Mouse (Mus musculus) cerebellum, postnatal 25 days (tissue): Measurements from ENCODE around the gene Tut1.
"Not testable (repeated sequence)": the region's sequence is repeated elsewhere in the genome, so short reads cannot be mapped to it uniquely, and the experiment has no call there.

Experiments used
- DNase-seq, 2 experiments: peaks; one replicate each; pipeline ENCODE4 v3.0.0; 2021; ENCODE audit warnings: mixed read lengths in 2 of 2

Tut1 gene

DNA sequence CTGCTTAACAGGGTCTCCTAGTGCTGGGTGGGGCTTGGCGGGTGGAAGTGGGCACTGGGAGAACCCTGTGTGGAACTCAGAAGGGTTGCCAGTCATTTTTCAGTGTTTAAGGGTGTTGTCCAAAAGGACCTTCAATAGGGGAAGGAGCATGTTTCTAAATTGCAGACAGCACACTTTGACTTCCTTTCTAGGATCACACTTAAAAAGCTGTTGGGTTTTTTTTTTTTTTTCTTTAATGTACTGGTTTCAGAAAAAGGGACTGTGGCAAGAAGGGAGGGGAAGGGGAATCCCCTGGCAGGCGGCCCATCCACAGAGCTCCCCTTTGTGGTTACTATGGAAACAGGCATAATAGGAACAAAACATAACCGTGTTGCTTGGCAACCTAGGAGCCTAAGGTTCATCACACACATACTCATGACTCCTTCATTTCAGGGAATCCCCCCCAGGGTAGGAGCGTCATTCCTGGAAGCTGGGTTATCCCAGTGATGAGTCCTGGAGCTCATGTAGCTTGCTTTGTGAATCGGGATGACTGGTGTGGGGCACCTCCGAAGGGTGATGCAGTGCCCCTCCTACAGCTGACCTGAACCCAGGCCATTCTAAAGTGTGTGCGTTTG, 30.7 kb downstream of the Tut1 start:
- no peak for DNase-seq

DNA sequence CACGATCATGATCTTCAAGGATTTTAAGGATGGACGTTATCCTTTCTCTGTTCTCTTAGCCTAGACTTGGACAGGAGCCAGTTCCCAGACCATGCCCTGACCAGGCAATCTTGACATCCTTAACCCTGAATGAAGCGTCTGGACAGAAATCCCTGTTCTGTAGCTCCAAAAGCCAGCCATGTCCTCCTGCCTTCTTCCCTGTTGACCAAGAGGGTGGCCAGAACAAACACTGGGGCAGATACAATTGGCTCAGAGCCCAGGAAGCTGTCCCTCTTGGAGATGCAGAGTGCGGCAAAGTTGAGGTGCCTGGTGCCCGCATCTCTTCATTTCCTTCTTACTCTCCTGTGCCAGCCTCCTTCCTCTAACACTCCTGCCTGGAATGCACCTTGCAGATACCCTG, 32.2 kb downstream of the Tut1 start:
- no peak for DNase-seq

DNA sequence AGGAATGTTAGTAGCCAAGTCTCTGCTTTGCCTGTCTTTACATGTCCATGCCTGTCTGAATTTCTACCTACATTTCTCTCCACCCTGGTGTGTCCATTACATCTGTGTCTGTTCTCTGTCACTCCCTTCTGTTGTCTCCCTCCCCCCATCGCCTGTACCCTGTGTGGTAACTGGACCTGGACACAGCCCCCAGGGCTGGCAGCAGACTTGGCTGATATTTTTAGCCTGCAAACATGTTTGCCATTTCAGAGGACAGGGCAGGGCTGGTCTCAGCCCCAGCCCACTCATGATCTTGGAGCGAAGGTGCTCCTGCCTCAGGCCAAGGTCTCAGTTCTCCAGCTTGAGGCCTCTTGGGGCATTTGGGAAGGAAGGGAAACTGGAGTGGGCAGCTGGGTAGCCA, 34.2 kb downstream of the Tut1 start:
- DNase-seq = no peak

DNA sequence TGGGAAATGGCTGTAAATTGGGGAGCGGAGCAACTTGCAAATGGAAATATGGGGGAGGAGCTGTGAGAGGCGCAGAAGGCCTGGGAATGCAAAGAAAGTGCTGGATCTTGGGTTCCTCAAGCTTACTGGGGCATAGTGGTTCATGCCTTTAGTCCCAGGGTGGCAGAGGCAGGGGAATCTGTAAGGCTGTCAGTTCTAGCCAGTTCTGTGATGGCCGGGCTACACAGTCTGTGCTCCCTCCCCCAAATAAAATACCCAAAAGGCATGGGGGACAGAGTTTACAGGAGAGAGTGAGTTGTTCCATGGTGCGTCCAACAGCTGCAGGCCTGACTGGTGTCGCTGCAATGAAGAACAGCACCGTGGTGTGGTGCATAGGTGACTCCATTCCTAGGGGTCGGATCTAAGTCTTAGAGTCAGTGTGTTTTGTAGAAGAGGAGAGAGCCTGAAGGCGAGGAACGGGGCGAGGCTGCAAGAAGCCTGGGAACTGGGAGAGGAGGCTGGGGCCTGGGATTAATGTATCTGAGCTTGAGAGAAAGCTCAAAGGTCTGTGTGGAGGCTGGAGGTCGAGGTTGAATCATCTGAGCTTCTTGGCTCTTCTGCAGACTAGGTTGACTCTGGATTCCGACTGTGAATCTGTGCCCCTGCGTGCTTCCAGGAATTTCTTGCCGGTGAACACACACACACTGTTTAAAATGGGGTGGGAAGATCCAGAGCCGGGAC, 34.9 kb downstream of the Tut1 start:
- DNase-seq = no peak

DNA sequence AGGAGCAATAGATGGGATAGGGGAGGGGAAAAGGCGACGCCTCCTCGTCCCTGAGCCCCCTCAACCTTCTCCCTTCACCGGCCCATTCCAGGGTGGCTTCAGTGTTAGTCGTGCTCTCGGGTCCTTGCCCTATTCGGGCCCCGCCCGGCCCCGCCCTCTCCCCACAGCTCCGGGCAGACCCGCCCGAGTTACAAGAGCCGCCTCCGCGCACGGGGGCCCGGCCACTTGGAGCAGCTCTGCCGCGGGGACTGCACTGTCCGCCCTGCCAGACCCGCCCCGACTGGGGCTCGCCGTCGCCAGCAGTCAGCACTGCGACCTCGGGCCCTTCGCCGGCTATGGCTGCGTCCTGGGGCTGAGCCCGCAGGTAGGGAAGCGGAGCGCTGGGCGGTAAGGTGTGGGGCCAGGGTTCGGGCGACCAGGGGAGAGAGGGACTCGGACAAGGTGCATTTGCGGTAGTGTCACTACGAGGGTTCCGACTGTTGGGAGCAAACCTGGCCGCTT, 35.5 kb downstream of the Tut1 start, which contains the start of gene Ahnak:
Ahnak (plus strand) TSS at position 219 of the 501 bp plus-strand sequence.
- DNase-seq = peak; percentile 47 to 64

DNA sequence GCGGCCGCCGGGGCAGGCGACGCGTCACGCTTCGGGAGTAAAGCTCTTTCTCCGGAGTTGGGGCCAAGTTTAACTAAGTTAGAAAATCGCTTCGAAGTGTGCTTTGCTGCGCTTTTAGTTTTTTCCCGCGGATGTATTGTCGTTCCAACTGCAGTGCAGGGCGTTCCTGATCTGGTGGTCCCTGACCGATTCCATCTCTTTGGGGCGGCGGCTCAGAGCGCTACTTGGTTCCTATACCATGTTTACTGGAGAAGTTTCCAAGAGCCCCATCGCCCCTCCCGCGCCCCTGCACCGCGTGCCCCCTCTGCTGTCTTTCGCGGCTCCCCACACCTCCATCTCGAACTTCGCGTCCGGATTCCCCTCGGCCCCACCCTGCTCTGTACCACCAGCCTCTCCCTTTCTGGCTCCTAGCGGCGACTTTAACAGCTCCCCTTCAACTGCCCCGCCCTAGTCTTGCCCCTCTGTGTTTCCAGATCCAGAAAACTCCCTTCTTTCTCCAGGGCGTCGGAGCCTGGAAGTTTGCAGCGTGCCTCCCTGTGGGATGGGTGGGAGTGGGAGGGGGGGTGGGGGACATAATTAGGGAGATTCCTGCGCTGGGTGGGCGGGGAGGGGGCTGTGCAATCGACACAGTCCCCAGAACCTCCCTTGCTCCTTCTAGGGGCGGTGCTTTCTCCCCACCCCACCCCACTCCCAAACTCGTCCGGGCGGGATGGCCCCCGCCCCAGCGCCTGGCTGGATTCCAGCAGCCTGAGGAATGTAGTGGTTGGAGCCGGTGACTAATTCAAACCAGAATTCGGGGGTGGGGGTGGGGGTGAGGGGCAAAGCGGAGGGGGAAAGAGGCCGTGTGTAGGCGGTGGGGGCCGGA, 36.2 kb downstream of the Tut1 start:
- DNase-seq = peak in 1 of 2 experiments; percentile 51

DNA sequence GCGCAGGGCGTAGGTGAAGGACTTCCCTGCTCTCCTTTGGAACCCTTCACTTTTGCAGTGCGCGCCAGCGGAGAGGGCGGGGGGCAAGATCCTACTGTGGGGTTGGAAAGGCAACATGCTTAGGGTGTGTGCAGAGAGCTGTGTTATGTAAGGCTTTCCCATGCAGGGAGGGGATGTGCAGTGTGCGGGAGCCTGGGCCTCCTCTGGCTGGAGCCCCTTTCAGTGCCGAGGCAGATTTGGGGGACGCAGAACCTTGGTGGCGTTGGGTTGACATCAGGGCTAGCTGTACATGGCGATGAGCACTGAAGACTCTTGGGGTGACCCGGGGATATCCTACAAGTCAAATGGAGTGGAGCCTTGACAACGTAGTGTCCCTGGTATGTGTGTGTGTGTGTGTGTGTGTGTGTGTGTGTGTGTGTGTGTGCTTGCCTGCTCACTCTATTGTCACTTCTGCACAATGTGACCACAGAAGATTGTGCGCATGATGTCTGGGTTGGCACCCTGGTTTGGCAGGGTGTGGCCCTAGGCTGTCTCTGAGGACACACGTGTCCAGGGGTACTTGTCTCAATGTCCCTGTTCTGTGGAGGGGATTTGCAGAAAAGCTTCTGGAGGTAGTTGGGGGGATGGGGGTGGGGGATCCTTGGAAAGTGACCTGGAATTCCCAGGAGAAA, 36.9 kb downstream of the Tut1 start:
- DNase-seq = peak in 1 of 2 experiments; percentile 24

DNA sequence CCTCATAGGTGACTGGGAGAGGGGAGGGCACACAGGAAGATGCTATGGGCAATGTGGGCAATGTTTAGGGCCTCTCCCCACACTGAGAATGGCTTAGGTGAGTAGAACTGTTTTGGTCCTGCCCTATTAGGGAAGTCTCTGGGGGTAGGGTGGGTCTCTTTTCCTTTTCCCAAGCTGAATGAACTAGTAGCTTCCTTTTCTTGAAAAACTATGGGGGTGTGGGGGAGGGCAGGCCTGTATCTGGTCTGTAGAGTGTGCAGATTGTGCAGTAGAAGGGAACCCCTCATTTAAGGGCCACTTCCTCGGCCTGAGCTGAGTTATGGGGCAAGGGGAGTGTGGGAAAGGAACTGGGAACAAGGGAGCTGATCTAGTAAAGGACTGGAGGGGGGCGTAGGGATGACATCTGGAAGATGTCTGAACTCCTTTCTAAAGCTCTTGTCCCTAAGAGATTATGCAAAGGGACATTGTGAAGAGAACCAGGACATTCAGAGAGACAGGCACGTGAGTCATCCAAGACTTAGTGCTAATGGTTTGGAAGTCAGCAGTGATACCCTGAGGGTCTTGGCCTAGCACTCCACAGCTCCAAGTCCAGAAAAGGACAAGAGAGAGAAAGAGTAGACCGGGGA, 37.7 kb downstream of the Tut1 start:
- DNase-seq = no peak

DNA sequence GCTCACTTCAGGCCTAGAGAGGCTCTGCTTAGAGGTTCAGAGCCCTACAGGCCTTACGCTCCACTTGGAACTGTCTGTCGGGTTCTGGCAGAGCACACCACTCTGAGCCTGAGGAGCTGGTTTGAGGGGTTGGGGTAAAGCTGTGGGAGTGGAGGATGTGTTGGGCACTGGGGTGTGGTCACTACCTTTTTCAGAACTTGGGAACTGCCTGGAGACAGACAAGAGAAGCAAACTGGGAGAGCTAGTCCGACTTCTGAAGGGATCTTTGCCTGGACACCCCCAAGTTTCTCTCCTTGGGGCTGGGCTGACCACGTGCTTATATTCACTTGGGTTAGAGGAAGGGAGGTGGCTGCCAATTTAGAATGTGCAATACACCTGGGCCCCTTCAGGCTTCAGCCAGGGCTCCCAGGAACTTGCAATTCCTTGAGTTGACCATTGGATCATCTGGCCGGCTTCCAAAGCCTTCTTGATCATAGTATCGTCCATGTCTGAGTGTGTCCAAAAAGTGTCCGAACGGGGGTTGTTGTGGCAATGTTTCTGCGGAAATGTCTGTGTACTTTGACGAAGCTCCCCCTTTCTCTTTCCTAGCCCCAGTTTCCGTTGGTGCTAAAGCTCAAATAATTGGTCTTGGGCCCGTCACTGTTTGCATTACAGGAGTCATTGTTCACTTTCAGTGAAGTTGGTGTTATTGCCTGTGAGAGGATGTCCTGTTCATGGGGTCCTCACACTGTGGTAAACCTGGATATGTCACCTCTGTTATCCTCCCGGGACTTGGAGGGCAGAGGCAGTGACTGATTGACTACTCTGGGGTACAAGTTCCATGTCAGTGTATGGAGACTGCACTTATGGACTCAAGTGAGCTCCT, 38.5 kb downstream of the Tut1 start:
- DNase-seq = peak in 1 of 2 experiments; percentile 26

DNA sequence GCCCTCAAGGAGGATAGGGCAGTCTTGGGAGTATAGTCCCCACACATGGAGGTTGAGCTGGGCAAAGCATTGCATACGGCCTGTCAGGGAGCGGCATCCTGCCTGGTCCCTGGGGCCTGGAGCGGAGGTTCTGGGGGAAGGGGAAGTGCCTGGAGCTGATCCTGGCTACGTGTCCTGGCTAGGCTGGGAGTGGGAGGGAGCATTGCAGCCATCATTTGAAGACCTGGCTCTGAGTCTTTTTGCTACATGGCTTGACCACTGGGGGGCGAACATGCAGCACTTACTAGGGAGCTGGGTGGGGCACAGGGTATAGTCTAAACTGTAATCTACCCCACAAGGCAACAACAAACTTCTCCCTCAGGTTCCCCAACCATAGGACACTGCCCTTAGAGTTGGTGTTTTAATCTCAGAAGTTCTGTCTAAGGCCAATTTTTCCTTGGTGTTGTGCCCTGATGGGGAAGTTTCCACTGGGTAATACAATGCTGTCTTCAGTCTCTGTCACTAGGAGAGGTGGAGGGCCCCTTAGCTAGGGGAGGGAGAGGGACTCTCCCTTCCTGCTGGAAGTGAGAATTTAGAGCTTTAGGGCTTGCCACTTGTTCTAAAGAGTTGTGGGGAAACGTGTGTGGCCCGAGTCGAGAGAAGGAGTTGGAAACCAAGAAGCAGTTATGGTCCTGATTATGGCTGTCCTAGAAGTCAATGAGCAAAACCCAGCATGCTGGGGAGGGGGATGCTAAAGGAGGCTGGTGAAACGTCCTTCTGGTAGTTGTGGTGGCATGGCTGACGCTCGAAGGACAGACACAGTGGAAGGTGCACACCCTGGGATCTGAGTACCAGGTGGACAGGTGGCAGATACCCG, 39.4 kb downstream of the Tut1 start:
- DNase-seq = peak; percentile 72 to 85

DNA sequence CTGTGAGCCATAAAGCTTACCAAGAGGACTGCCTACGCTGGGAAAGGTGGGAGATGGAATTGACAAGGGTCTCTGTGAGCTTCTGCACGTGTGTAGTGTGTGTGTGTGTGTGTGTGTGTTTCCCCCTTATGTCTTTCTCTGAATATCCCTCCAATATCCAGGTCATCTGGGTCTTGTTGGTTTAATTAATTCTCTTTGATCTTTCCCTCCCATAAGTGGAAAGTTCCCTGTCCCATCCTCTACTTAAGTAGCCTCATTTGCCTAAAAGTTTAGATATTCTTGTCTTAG, 39.9 kb downstream of the Tut1 start:
- DNase-seq = no peak

DNA sequence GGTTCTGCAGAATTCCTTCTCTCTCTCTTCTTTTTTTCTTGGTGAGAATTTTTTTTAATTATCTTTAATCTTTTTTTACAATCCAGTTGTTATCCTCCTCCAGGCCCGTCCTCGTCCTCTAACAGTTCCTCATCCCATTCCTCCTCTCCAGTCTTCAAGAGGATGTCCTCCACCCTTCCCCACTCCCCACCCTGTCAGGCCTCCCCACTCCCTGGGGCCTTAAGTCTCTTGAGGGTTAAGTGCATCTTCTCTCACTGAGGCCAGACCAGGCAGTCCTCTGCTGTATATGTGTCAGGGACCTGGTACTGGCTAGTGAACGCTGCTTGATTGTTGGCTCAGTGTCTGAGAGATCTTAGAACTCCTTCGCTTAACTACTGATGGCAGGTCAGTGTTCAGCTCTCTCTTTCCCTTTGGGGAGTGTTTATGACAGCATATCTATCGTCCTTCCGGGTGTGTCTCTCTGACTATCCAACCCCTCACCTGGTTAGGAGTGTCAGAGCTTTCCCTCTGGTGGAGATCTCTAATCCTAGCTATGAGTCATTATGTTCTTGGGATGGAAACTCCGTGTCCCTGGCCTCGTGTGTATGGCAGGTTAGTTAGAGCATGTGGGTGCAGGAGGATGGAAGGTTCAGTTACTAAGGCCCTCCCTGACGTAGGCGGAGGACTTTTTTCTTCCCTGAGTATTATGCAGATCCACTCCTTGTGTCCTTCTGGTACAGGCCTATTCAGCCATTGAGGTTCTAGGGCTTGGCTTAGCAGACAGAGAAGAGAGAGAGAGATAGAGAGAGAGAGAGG, 41.4 kb downstream of the Tut1 start:
- DNase-seq = no peak

DNA sequence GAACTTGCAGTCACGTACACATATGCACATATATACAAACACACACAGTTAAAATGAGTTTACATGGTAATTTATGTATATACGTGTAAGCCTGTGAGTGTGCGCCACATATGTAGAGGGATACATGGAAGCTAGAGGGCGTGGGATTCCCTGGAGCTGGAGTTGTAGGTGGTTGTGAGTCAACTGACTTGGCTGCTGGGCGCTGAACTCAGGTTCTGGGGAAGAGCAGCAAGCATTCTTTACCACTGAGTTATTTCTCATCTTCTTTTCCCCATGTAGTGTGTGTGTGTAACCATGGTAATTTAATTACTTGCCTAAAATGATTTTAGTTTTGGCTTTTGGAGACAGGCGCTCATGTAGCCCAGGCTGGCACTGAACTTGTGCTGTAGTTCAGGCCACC, 43.0 kb downstream of the Tut1 start:
- DNase-seq = no peak

DNA sequence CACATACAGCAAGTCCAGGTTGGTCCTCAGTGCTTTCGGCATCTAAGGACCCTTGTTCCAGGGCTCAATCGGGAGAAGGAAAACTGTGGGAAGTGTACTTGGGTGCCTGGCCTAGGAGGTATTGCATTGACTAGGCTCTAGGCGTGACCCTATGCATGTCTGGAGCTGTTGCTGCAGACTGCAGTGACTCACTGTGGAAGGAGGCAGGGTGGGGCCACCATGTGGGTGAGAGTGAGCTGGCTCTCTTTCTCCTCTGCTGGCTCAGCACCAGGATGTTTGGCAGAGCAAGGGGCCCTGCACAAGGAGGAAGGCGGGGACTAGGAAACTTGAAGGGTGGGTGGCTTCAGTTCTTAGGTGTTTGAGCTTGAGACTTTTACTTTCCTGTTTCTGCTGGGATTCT, 43.9 kb downstream of the Tut1 start:
- DNase-seq = peak in 1 of 2 experiments; percentile 37

DNA sequence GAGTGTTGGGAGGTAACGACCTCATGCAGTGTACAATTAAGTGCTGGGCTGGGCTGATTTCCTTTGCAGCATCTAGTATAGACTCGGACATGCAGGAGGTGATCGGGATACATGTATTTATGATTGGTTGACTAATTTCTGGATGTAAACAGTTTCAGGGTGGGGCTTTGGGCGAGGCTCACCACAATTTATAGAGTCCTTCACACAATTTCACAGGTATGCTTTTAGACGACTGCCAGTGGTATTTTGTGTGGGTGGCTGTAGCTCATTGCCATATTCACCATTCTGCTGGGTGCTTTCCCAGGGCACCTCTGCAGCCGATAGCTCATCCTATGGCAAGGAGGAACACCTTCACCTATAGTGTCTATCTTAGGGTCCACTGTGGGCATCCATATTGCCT, 44.9 kb downstream of the Tut1 start:
- DNase-seq = no peak

DNA sequence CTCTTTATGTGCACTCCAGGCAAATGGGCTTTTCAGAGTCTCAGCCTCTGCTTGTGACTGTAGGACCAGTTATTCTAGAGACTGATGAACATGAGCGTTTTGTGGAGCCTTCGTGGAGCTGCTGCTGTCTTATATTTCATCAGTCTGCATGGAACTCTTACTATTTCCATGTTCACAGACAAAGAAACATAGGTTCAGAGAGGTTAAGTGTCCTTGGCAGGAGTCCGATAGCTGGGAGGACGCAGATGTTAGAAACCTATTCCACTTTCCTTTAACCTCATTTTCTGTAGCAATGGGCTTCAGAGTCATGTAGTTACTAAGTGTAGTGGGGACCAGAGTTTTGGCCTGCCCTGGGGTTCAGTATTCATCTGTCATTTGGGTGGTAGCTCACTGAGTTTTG, 45.6 kb downstream of the Tut1 start:
- no peak for DNase-seq

DNA sequence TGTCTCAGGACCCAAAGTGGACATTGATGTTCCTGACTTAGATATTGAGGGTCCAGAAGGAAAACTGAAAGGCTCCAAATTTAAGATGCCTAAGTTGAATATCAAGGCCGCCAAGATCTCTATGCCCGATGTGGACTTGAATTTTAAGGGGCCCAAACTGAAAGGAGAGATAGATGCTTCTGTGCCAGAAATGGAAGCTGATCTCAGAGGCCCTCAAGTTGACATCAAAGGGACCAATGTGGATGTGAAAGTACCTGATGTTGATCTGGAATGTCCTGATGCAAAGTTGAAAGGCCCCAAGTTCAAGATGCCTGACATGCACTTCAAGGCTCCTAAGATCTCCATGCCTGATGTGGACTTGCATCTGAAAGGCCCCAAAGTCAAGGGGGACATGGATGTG, 53.3 kb downstream of the Tut1 start:
- not testable (repeated sequence) for DNase-seq
